Mouse (Mus musculus): ENCODE measurements around the gene Xrra1. TPM values are rescaled to one million over a fixed set of nuclear protein-coding genes. Genes with fewer than 3 reads are reported as not detected.

Xrra1 gene
- polyA plus RNA-seq, 1 experiment from 2014 or later, result 0.44 TPM

GRCm38 (mm10) chr7:99828083-99828570 is 30.8 kb upstream of the Xrra1 start, which contains the start of gene Neu3:
TSS of gene Neu3 (minus strand) at chr7:99828417.
- WGBS, result under 1% methylated on average over 26 of the region's 26 CpGs
- Histone ChIP-seq H3K4me2 (replicated peaks) (peak within 1 kb of the TSS; percentile 67), H3K27ac (peak within 1 kb of the TSS; percentile 57; the same call in 1 of the 2 replicates), H3K27me3 (no peaks in the 10 kb centered on the region), H3K9ac (peak within 1 kb of the TSS; percentile 64), H3K4me3 (peak within 1 kb of the TSS; percentile 45), H3K36me3 (no peaks in the 10 kb centered on the region), H3K4me1 (peaks cover 9% of the 10 kb centered on the region; the same call in 1 of the 2 replicates), H3K9me3 (replicated peaks) (no peaks in the 10 kb centered on the region)
- ATAC-seq (ENCODE audit: low FRiP score), result peak; percentile 93

- H3K4me1 ChIP-seq, result peaks cover 4% of the 10 kb centered on the region; the same call in 1 of the 2 replicates
- H3K4me2 ChIP-seq (replicated peaks), result no peak overlapping the region
- no peak for ATAC-seq (ENCODE audit: low FRiP score)
- H3K36me3 ChIP-seq, result peaks cover 21% of the 10 kb centered on the region
- WGBS, result 87% methylated on average over 5 of the region's 5 CpGs
- H3K27ac ChIP-seq, result no peak overlapping the region
- H3K9ac ChIP-seq, result no peak overlapping the region
- no peak overlapping the region for H3K4me3 ChIP-seq
- H3K27me3 ChIP-seq, result no peaks in the 10 kb centered on the region
- H3K9me3 ChIP-seq (replicated peaks), result no peaks in the 10 kb centered on the region
Measured at GRCm38 (mm10) chr7:99833115-99833845, 25.6 kb upstream of the Xrra1 start.

- Histone ChIP-seq H3K9me3 (replicated peaks) (no peaks in the 10 kb centered on the region), H3K9ac (no peak overlapping the region), H3K27me3 (no peaks in the 10 kb centered on the region), H3K27ac (no peak overlapping the region), H3K36me3 (peaks cover 26% of the 10 kb centered on the region), H3K4me1 (no peaks in the 10 kb centered on the region), H3K4me2 (replicated peaks) (no peak overlapping the region), H3K4me3 (no peak overlapping the region)
- 91% methylated on average over 2 of the region's 2 CpGs for WGBS
- no peak for ATAC-seq (ENCODE audit: low FRiP score)
Measured at GRCm38 (mm10) chr7:99833846-99834222, 25.1 kb upstream of the Xrra1 start.

- WGBS, result 88% methylated on average over 5 of the region's 5 CpGs
- H3K4me2 ChIP-seq (replicated peaks), result no peak overlapping the region
- H3K4me3 ChIP-seq, result no peak overlapping the region
- no peaks in the 10 kb centered on the region for H3K27me3 ChIP-seq
- H3K36me3 ChIP-seq, result peaks cover 31% of the 10 kb centered on the region
- H3K4me1 ChIP-seq, result no peaks in the 10 kb centered on the region
- no peak for ATAC-seq (ENCODE audit: low FRiP score)
- H3K9me3 ChIP-seq (replicated peaks), result no peaks in the 10 kb centered on the region
- no peak overlapping the region for H3K27ac ChIP-seq
- no peak overlapping the region for H3K9ac ChIP-seq
Measured at GRCm38 (mm10) chr7:99834314-99834853, 24.5 kb upstream of the Xrra1 start.

GRCm38 (mm10) chr7:99836781-99837180 is 22.1 kb upstream of the Xrra1 start:
- Histone ChIP-seq H3K27me3 (no peaks in the 10 kb centered on the region), H3K9ac (no peak overlapping the region), H3K4me2 (replicated peaks) (no peak overlapping the region), H3K4me1 (no peaks in the 10 kb centered on the region), H3K4me3 (no peak overlapping the region), H3K9me3 (replicated peaks) (no peaks in the 10 kb centered on the region), H3K27ac (no peak overlapping the region), H3K36me3 (peaks cover 53% of the 10 kb centered on the region)
- 76% methylated on average over 4 of the region's 4 CpGs for WGBS
- ATAC-seq (ENCODE audit: low FRiP score), result no peak

- Histone ChIP-seq H3K9ac (no peak overlapping the region), H3K27me3 (no peaks in the 10 kb centered on the region), H3K4me2 (replicated peaks) (no peak overlapping the region), H3K4me3 (no peak overlapping the region), H3K9me3 (replicated peaks) (no peaks in the 10 kb centered on the region), H3K27ac (no peak overlapping the region), H3K36me3 (peaks cover 57% of the 10 kb centered on the region), H3K4me1 (no peaks in the 10 kb centered on the region)
- no peak for ATAC-seq (ENCODE audit: low FRiP score)
- 90% methylated on average over 6 of the region's 6 CpGs for WGBS
Measured at GRCm38 (mm10) chr7:99837358-99838071, 21.4 kb upstream of the Xrra1 start.

GRCm38 (mm10) chr7:99838241-99838640 is 20.7 kb upstream of the Xrra1 start:
- Histone ChIP-seq H3K4me1 (no peaks in the 10 kb centered on the region), H3K36me3 (peaks cover 65% of the 10 kb centered on the region), H3K27ac (no peak overlapping the region), H3K9me3 (replicated peaks) (no peaks in the 10 kb centered on the region), H3K27me3 (no peaks in the 10 kb centered on the region), H3K4me2 (replicated peaks) (no peak overlapping the region), H3K9ac (no peak overlapping the region), H3K4me3 (no peak overlapping the region)
- no peak for ATAC-seq (ENCODE audit: low FRiP score)
- WGBS, result 95% methylated on average over 3 of the region's 3 CpGs

GRCm38 (mm10) chr7:99845533-99846236 is 13.2 kb upstream of the Xrra1 start:
- Histone ChIP-seq H3K9me3 (replicated peaks) (no peaks in the 10 kb centered on the region), H3K4me2 (replicated peaks) (no peak overlapping the region), H3K9ac (no peak overlapping the region), H3K27ac (no peak overlapping the region), H3K27me3 (no peaks in the 10 kb centered on the region), H3K4me1 (no peaks in the 10 kb centered on the region), H3K36me3 (peaks cover 70% of the 10 kb centered on the region), H3K4me3 (no peak overlapping the region)
- no peak for ATAC-seq (ENCODE audit: low FRiP score)
- WGBS, result 96% methylated on average over 8 of the region's 8 CpGs

GRCm38 (mm10) chr7:99850534-99850933 is 8.4 kb upstream of the Xrra1 start:
- H3K4me3 ChIP-seq, result no peak overlapping the region
- H3K9me3 ChIP-seq (replicated peaks), result no peaks in the 10 kb centered on the region
- no peaks in the 10 kb centered on the region for H3K27me3 ChIP-seq
- H3K4me2 ChIP-seq (replicated peaks), result no peak overlapping the region
- peaks cover 49% of the 10 kb centered on the region for H3K36me3 ChIP-seq
- H3K27ac ChIP-seq, result no peak overlapping the region
- peaks cover 8% of the 10 kb centered on the region; the same call in 1 of the 2 replicates for H3K4me1 ChIP-seq
- 81% methylated on average over 5 of the region's 5 CpGs for WGBS
- ATAC-seq (ENCODE audit: low FRiP score), result no peak
- H3K9ac ChIP-seq, result no peak overlapping the region

GRCm38 (mm10) chr7:99851121-99851520 is 7.8 kb upstream of the Xrra1 start:
- no peak overlapping the region for H3K9ac ChIP-seq
- H3K27me3 ChIP-seq, result no peaks in the 10 kb centered on the region
- H3K36me3 ChIP-seq, result peaks cover 48% of the 10 kb centered on the region
- no peak overlapping the region for H3K4me3 ChIP-seq
- 0 out of 2 replicates have a peak overlapping the region, but pooled peaks have one; percentile 4 for H3K27ac ChIP-seq
- no peaks in the 10 kb centered on the region for H3K9me3 ChIP-seq (replicated peaks)
- no peak overlapping the region for H3K4me2 ChIP-seq (replicated peaks)
- peaks cover 8% of the 10 kb centered on the region for H3K4me1 ChIP-seq
- WGBS, result 71% methylated on average over 1 of the region's 1 CpGs
- ATAC-seq (ENCODE audit: low FRiP score), result no peak

- Histone ChIP-seq H3K4me1 (peaks cover 13% of the 10 kb centered on the region), H3K9me3 (replicated peaks) (no peaks in the 10 kb centered on the region), H3K4me3 (no peak overlapping the region), H3K36me3 (peaks cover 48% of the 10 kb centered on the region), H3K27me3 (no peaks in the 10 kb centered on the region), H3K27ac (no peak overlapping the region), H3K9ac (no peak overlapping the region), H3K4me2 (replicated peaks) (no peak overlapping the region)
- 89% methylated on average over 6 of the region's 6 CpGs for WGBS
- no peak for ATAC-seq (ENCODE audit: low FRiP score)
Measured at GRCm38 (mm10) chr7:99851618-99852017, 7.3 kb upstream of the Xrra1 start.

- Histone ChIP-seq H3K4me2 (replicated peaks) (no peak overlapping the region), H3K9ac (no peak overlapping the region), H3K4me1 (peaks cover 23% of the 10 kb centered on the region), H3K4me3 (no peak overlapping the region), H3K27ac (no peak overlapping the region), H3K36me3 (peaks cover 37% of the 10 kb centered on the region), H3K9me3 (replicated peaks) (no peaks in the 10 kb centered on the region), H3K27me3 (no peaks in the 10 kb centered on the region)
- 91% methylated on average over 7 of the region's 7 CpGs for WGBS
- no peak for ATAC-seq (ENCODE audit: low FRiP score)
Measured at GRCm38 (mm10) chr7:99853350-99853749, 5.6 kb upstream of the Xrra1 start.
